Mouse (Mus musculus) right cerebral cortex, postnatal 4 days (tissue): ENCODE measurements at regions not wholly inside any gene's neighbourhood (a gene's known extent, or its start where the extent isn't known, plus 50 kb on each side); places are given as distances from the start of the nearest gene placed in this dataset.

Experiments used
- DNase-seq: peaks from one replicate; pipeline ENCODE4 v3.0.0-alpha.2; 2022

GRCm38 (mm10) chrX:12479207-12479606 is 108.4 kb upstream of the Atp6ap2 start:
- no peak for DNase-seq

- no peak for DNase-seq
Observed at GRCm38 (mm10) chrX:12490957-12491356, 96.6 kb upstream of the Atp6ap2 start.

GRCm38 (mm10) chrX:12493216-12493615 is 94.4 kb upstream of the Atp6ap2 start:
- no peak for DNase-seq

GRCm38 (mm10) chrX:12493916-12494315 is 93.7 kb upstream of the Atp6ap2 start:
- DNase-seq, result no peak

- no peak for DNase-seq
Observed at GRCm38 (mm10) chrX:12494535-12494934, 93.1 kb upstream of the Atp6ap2 start.

GRCm38 (mm10) chrX:12500601-12501000 is 87.0 kb upstream of the Atp6ap2 start:
- DNase-seq, result no peak

GRCm38 (mm10) chrX:12502364-12502763 is 85.2 kb upstream of the Atp6ap2 start:
- no peak for DNase-seq

GRCm38 (mm10) chrX:12503581-12503980 is 84.0 kb upstream of the Atp6ap2 start:
- no peak for DNase-seq

- DNase-seq, result no peak
Observed at GRCm38 (mm10) chrX:12511119-12511518, 76.5 kb upstream of the Atp6ap2 start.

GRCm38 (mm10) chrX:12525044-12525443 is 62.6 kb upstream of the Atp6ap2 start:
- DNase-seq, result no peak

GRCm38 (mm10) chrX:12530406-12531311 is 56.9 kb upstream of the Atp6ap2 start:
- no peak for DNase-seq
